Mouse (Mus musculus) bone marrow macrophage, adult 2 months (primary cell): ENCODE data around the gene Foxo1.

Experiments used
- CTCF ChIP-seq: IDR thresholded peaks from 2 replicates; pipeline ENCODE4 v1.5.1; 2012; ENCODE audit warnings: low read depth, mild to moderate bottlenecking, low read length, moderate library complexity
- POLR2A ChIP-seq: IDR thresholded peaks from 2 replicates; pipeline ENCODE4 v1.6.1; 2012; ENCODE audit warnings: mild to moderate bottlenecking, low read depth, low read length, borderline replicate concordance

DNA sequence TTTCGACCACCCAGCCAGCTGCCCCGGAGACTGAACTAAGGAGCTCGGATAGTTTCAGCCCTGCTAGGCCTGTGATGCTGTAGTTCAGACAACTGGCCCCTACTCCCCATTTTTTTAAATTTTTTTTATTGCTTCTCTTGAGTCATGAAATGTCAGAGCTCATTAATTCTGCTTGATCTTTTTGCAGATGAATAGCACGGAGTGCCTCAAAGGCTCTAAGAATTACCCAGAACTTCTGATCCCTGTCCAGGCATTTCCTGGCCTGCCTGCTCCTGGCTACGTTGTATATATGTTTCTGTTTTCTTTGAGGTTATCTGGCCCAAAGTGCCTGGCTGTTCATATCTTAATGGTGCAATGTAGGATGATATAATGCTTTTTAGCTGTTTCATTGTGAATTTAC, 108.8 kb downstream of the Foxo1 start:
- TF ChIP-seq CTCF, result no peak
- no peak for TF ChIP-seq POLR2A
